Mouse (Mus musculus): ENCODE data around the gene Mrpl12. TPM values are rescaled to one million over a fixed set of nuclear protein-coding genes. Genes with fewer than 3 reads are reported as not detected.
"Not testable (repeated sequence)": the region's sequence is repeated elsewhere in the genome, so short reads cannot be mapped to it uniquely, and the experiment has no call there.

Mrpl12 gene
- total RNA-seq, 2 experiments from 2014 or later: 66.1 to 68.3 TPM

GRCm38 (mm10) chr11:120498891-120499290 is 14.5 kb downstream of the Mrpl12 start:
- DNase-seq (ENCODE audit: extremely low spot score in 1 of 2, low spot score in 2 of 2): no peak
- Histone ChIP-seq H3K4me3 (no peak overlapping the region), H3K27ac (no peak overlapping the region)
- TF ChIP-seq CTCF (IDR thresholded peaks at IDR 0.05): no peak
- intact Hi-C loops (cut with DNase I): no loop called here

GRCm38 (mm10) chr11:120499894-120500293 is 15.5 kb downstream of the Mrpl12 start:
- Histone ChIP-seq H3K4me3 (no peak overlapping the region), H3K27ac (no peak overlapping the region)
- intact Hi-C loops (cut with DNase I): no loop called here
- TF ChIP-seq CTCF (IDR thresholded peaks at IDR 0.05): no peak
- DNase-seq (ENCODE audit: extremely low spot score in 1 of 2, low spot score in 2 of 2): no peak

GRCm38 (mm10) chr11:120500357-120500756 is 15.9 kb downstream of the Mrpl12 start:
- no peak overlapping the region for H3K4me3 ChIP-seq
- H3K27ac ChIP-seq: no peak overlapping the region
- no peak for DNase-seq (ENCODE audit: extremely low spot score in 1 of 2, low spot score in 2 of 2)
- no peak for TF ChIP-seq CTCF (IDR thresholded peaks at IDR 0.05)
- intact Hi-C loops (cut with DNase I): no loop called here

GRCm38 (mm10) chr11:120501018-120501417 is 16.6 kb downstream of the Mrpl12 start:
- DNase-seq (ENCODE audit: extremely low spot score in 1 of 2, low spot score in 2 of 2): no peak
- TF ChIP-seq CTCF (IDR thresholded peaks at IDR 0.05): no peak
- intact Hi-C loops (cut with DNase I): no loop called here
- H3K27ac ChIP-seq: no peak overlapping the region
- H3K4me3 ChIP-seq: no peak overlapping the region

GRCm38 (mm10) chr11:120501701-120502100 is 17.3 kb downstream of the Mrpl12 start:
- DNase-seq (ENCODE audit: extremely low spot score in 1 of 2, low spot score in 2 of 2): no peak
- TF ChIP-seq CTCF (IDR thresholded peaks at IDR 0.05): no peak
- Histone ChIP-seq H3K4me3 (no peak overlapping the region), H3K27ac (no peak overlapping the region)
- intact Hi-C loops (cut with DNase I): no loop called here

GRCm38 (mm10) chr11:120505661-120506060 is 21.2 kb downstream of the Mrpl12 start:
- intact Hi-C loops (cut with DNase I): no loop called here
- DNase-seq (ENCODE audit: extremely low spot score in 1 of 2, low spot score in 2 of 2): no peak
- H3K4me3 ChIP-seq: no peak overlapping the region
- TF ChIP-seq CTCF (IDR thresholded peaks at IDR 0.05): no peak
- no peak overlapping the region for H3K27ac ChIP-seq

- peak; percentile 48 for TF ChIP-seq CTCF (IDR thresholded peaks at IDR 0.05)
- intact Hi-C loops (cut with DNase I): no loop called here
- no peak for DNase-seq (ENCODE audit: extremely low spot score in 1 of 2, low spot score in 2 of 2)
- no peak overlapping the region for H3K27ac ChIP-seq
- no peak overlapping the region for H3K4me3 ChIP-seq
Observed at GRCm38 (mm10) chr11:120506899-120507298, 22.5 kb downstream of the Mrpl12 start.

- no peak for TF ChIP-seq CTCF (IDR thresholded peaks at IDR 0.05)
- no peak overlapping the region for H3K27ac ChIP-seq
- no peak for DNase-seq (ENCODE audit: extremely low spot score in 1 of 2, low spot score in 2 of 2)
- intact Hi-C loops (cut with DNase I): no loop called here
- no peak overlapping the region for H3K4me3 ChIP-seq
Observed at GRCm38 (mm10) chr11:120507611-120508289, 23.3 kb downstream of the Mrpl12 start.

GRCm38 (mm10) chr11:120508290-120508870 is 24.0 kb downstream of the Mrpl12 start:
- intact Hi-C loops (cut with DNase I): no loop called here
- Histone ChIP-seq H3K27ac (no peak overlapping the region), H3K4me3 (no peak overlapping the region)
- no peak for TF ChIP-seq CTCF (IDR thresholded peaks at IDR 0.05)
- DNase-seq (ENCODE audit: extremely low spot score in 1 of 2, low spot score in 2 of 2): no peak

- no peak overlapping the region for H3K4me3 ChIP-seq
- intact Hi-C loops (cut with DNase I): no loop called here
- no peak for DNase-seq (ENCODE audit: extremely low spot score in 1 of 2, low spot score in 2 of 2)
- TF ChIP-seq CTCF (IDR thresholded peaks at IDR 0.05): no peak
- H3K27ac ChIP-seq: no peak overlapping the region
Observed at GRCm38 (mm10) chr11:120509940-120510339, 25.5 kb downstream of the Mrpl12 start.

- TF ChIP-seq CTCF (IDR thresholded peaks at IDR 0.05): no peak
- Histone ChIP-seq H3K4me3 (no peak overlapping the region), H3K27ac (no peak overlapping the region)
- no peak for DNase-seq (ENCODE audit: extremely low spot score in 1 of 2, low spot score in 2 of 2)
- intact Hi-C loops (cut with DNase I): no loop called here
Observed at GRCm38 (mm10) chr11:120510375-120511030, 26.1 kb downstream of the Mrpl12 start.

- no peak for DNase-seq (ENCODE audit: extremely low spot score in 1 of 2, low spot score in 2 of 2)
- H3K4me3 ChIP-seq: no peak overlapping the region
- H3K27ac ChIP-seq: no peak overlapping the region
- no peak for TF ChIP-seq CTCF (IDR thresholded peaks at IDR 0.05)
- intact Hi-C loops (cut with DNase I): no loop called here
Observed at GRCm38 (mm10) chr11:120512790-120513453, 28.5 kb downstream of the Mrpl12 start.

- H3K27ac ChIP-seq; DNase-seq (ENCODE audit: extremely low spot score in 1 of 2, low spot score in 2 of 2); H3K4me3 ChIP-seq; intact Hi-C loops (cut with DNase I): not testable (repeated sequence)
Observed at GRCm38 (mm10) chr11:120514262-120514661, 29.8 kb downstream of the Mrpl12 start.

Measured in left cerebral cortex, adult 2 months (tissue).